ENCODE assay signal across 9 mouse cellular contexts in the genomic region with DNA sequence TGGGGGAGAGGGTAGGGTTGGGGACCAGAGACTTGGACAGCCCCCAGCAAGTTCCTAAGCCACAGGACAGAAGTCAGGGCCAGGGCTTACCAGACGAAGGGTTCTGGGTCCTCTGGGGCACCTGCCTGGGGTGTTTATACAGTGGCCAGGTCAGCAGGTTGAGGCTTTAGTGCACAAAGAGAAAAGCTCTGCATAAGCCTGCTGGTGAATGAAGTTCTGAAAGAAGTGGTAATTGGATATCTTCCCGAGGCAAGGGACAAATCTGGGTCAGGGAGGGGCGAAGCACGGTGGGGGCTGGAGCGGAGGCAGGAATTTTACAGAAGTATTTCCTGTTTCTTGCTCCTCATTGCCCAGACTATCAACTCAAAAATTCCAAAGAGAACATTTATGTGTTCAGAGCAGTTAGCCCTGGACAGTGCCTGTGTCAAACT. TPM values are rescaled to one million over a fixed set of nuclear protein-coding genes. Genes with fewer than 3 reads are reported as not detected.
DNase-seq lines count a peak whose midpoint lies in the region; ATAC-seq and TF ChIP-seq lines count a peak whose summit lies in the region.
"Had no signal": no experiment of that assay in that cellular context is flagged by ENCODE, and none has a peak within 500 bp of the region (broad histone marks: within the 10 kb centered on the region; RNA-seq: fewer than 3 reads in every experiment).

No protein-coding gene starts in this region.

- no peak for TF ChIP-seq POLR2A in liver, adult 2 months (IDR thresholded peaks at IDR 0.05; ENCODE audit: extremely low read depth, insufficient read depth, low read length)

- no peaks in the 10 kb centered on the region for H3K27me3 ChIP-seq in liver, adult 2 months (ENCODE audit: control insufficient read depth, insufficient read depth, low read length)
- H3K27me3 ChIP-seq in liver, embryonic 11.5 days (replicated peaks; ENCODE audit: control insufficient read depth, insufficient read depth, low read length), result no peaks in the 10 kb centered on the region
- no peaks in the 10 kb centered on the region for H3K27me3 ChIP-seq in limb, embryonic 13.5 days
- H3K27me3 ChIP-seq in hindbrain, embryonic 14.5 days (ENCODE audit: control insufficient read depth, insufficient read depth, low read length), result no peaks in the 10 kb centered on the region

- peak; percentile 16 for DNase-seq in liver, adult 2 months (ENCODE audit: extremely low read depth, low read depth, low spot score)
- DNase-seq in liver, embryonic 11.5 days (ENCODE audit: low spot score), result no peak
- peak; percentile 62 to 67 for DNase-seq in heart, postnatal 10 days
- no peak for DNase-seq in layer of hippocampus, postnatal 25 days (ENCODE audit: extremely low spot score in 1 of 2, low spot score in 1 of 2)
- DNase-seq in hindbrain, embryonic 14.5 days (ENCODE audit: low spot score), result no peak
- no peak for DNase-seq in adrenal gland, adult 2 months
- DNase-seq: spleen, adult 18-20 months had no signal

- no peaks in the 10 kb centered on the region for H3K79me2 ChIP-seq in liver, adult 2 months (ENCODE audit: control insufficient read depth, insufficient read depth, low read length)

- H3K4me2 ChIP-seq in liver, embryonic 11.5 days, result no peak overlapping the region
- H3K4me2 ChIP-seq in limb, embryonic 13.5 days (replicated peaks), result no peak overlapping the region
- H3K4me2 ChIP-seq in hindbrain, embryonic 14.5 days (replicated peaks), result no peak overlapping the region

- no peaks in the 10 kb centered on the region for H3K9me3 ChIP-seq in liver, embryonic 11.5 days (ENCODE audit: control insufficient read depth, low read length)
- no peaks in the 10 kb centered on the region for H3K9me3 ChIP-seq in limb, embryonic 13.5 days
- no peaks in the 10 kb centered on the region for H3K9me3 ChIP-seq in hindbrain, embryonic 14.5 days (ENCODE audit: control insufficient read depth, low read length)

- ATAC-seq in liver, embryonic 11.5 days (replicated peaks; ENCODE audit: low FRiP score), result no peak
- ATAC-seq in limb, embryonic 13.5 days (ENCODE audit: low FRiP score, low read depth), result 0 out of 2 replicates have a peak, but pooled peaks have one; percentile 44
- no peak for ATAC-seq in hindbrain, embryonic 14.5 days (ENCODE audit: low FRiP score)
- ATAC-seq in monocyte, adult 5-6 weeks (replicated peaks; ENCODE audit: insufficient number of reproducible peaks, low FRiP score, low TSS enrichment, poor library complexity, severe bottlenecking), result no peak

- no peak overlapping the region for H3K4me3 ChIP-seq in liver, adult 2 months (ENCODE audit: insufficient read depth, low read depth, low read length)
- no peak overlapping the region for H3K4me3 ChIP-seq in liver, embryonic 11.5 days (ENCODE audit: low read depth, low read length)
- H3K4me3 ChIP-seq in limb, embryonic 13.5 days, result no peak overlapping the region
- no peak overlapping the region for H3K4me3 ChIP-seq in hindbrain, embryonic 14.5 days (replicated peaks; ENCODE audit: low read length)

- WGBS in liver, adult 2 months, result 53% methylated on average over 5 of the region's 5 CpGs
- WGBS in liver, embryonic 11.5 days, result 53% methylated on average over 5 of the region's 5 CpGs
- WGBS in limb, embryonic 13.5 days, result 23% methylated on average over 5 of the region's 5 CpGs
- 48% methylated on average over 5 of the region's 5 CpGs for WGBS in hindbrain, embryonic 14.5 days

- no peak overlapping the region for H3K9ac ChIP-seq in liver, adult 2 months (ENCODE audit: low read depth, low read length)
- no peak overlapping the region for H3K9ac ChIP-seq in liver, embryonic 11.5 days (ENCODE audit: low read depth, low read length)
- peak overlapping the region; percentile 36; the same call in 1 of the 2 replicates for H3K9ac ChIP-seq in limb, embryonic 13.5 days
- H3K9ac ChIP-seq in hindbrain, embryonic 14.5 days, result no peak overlapping the region

- no peaks in the 10 kb centered on the region for H3K4me1 ChIP-seq in liver, adult 2 months (ENCODE audit: control insufficient read depth, insufficient read depth, low read length)
- no peaks in the 10 kb centered on the region for H3K4me1 ChIP-seq in liver, embryonic 11.5 days (replicated peaks; ENCODE audit: control insufficient read depth, insufficient read depth, low read length)
- peaks cover 14% of the 10 kb centered on the region for H3K4me1 ChIP-seq in limb, embryonic 13.5 days
- H3K4me1 ChIP-seq in hindbrain, embryonic 14.5 days (replicated peaks; ENCODE audit: control insufficient read depth, insufficient read depth, low read length), result no peaks in the 10 kb centered on the region

- TF ChIP-seq CTCF in liver, adult 2 months (IDR thresholded peaks at IDR 0.05; ENCODE audit: low read depth, low read length), result no peak

- H3K36me3 ChIP-seq in liver, adult 2 months (ENCODE audit: control insufficient read depth, insufficient read depth, low read length), result no peaks in the 10 kb centered on the region
- no peaks in the 10 kb centered on the region for H3K36me3 ChIP-seq in liver, embryonic 11.5 days (ENCODE audit: control insufficient read depth, insufficient read depth, low read length)
- H3K36me3 ChIP-seq in limb, embryonic 13.5 days, result no peaks in the 10 kb centered on the region
- no peaks in the 10 kb centered on the region for H3K36me3 ChIP-seq in hindbrain, embryonic 14.5 days (replicated peaks; ENCODE audit: control insufficient read depth, insufficient read depth)

- peak overlapping the region; percentile 62 for H3K27ac ChIP-seq in liver, adult 2 months (replicated peaks; ENCODE audit: insufficient read depth, low read depth, low read length)
- no peak overlapping the region for H3K27ac ChIP-seq in liver, embryonic 11.5 days (ENCODE audit: low read depth, low read length)
- H3K27ac ChIP-seq in limb, embryonic 13.5 days, result no peak overlapping the region
- no peak overlapping the region for H3K27ac ChIP-seq in hindbrain, embryonic 14.5 days

- intact Hi-C loops in heart, postnatal 10 days (cut with DNase I), result no loop called here

RNA-seq across cellular contexts. Expression of a gene that starts 38.4 kb away (rescaled TPM):
- not detected in 2 replicates for total RNA-seq in liver, adult 2 months (2014; rRNA removed)
- not detected in 2 replicates for polyA plus RNA-seq in liver, adult 2 months (2012; rRNA removed)
- polyA plus RNA-seq in liver, embryonic 11.5 days (2014; fragmentation: Nextera tagmentation; extraction: Ambion mirVana), result not detected in 2 replicates
- not detected for total RNA-seq in heart, postnatal 10 days (2021)
- not detected in 2 replicates for polyA plus RNA-seq in limb, embryonic 13.5 days (2015; fragmentation: Nextera tagmentation; extraction: Ambion mirVana)
- total RNA-seq in layer of hippocampus, postnatal 25 days (2021), result not detected
- not detected in 2 replicates for polyA plus RNA-seq in hindbrain, embryonic 14.5 days (2014; fragmentation: Nextera tagmentation; extraction: Ambion mirVana)
- not detected for total RNA-seq in adrenal gland, adult 2 months (2021)
- not detected in 2 replicates for polyA plus RNA-seq in adrenal gland, adult 2 months (2012; rRNA removed)
- not detected in 3 replicates for total RNA-seq in monocyte, adult 5-6 weeks (2017)

Comparison
In these comparisons a context has a peak if more than half of its experiments do, and no peak if none do; other contexts are left out.
1. DNase-seq: peak in liver, adult 2 months (single experiment) and heart, postnatal 10 days (2 of 2); none in liver, embryonic 11.5 days (single experiment), layer of hippocampus, postnatal 25 days (0 of 2), hindbrain, embryonic 14.5 days (single experiment) and adrenal gland, adult 2 months (single experiment).